ENCODE assay signal across 25 mouse cellular contexts in genomic region chr13:35857486-35857885, GRCm38 (mm10).
"Had no signal": no experiment of that assay in that cellular context is flagged by ENCODE, and none has a peak within 500 bp of the region (broad histone marks: within the 10 kb centered on the region; RNA-seq: fewer than 3 reads in every experiment).

No protein-coding gene starts in this region.

- H3K36me3 ChIP-seq: heart, embryonic 15.5 days; hindbrain, embryonic 15.5 days; intestine, embryonic 15.5 days had no signal

- H3K9me3 ChIP-seq: heart, embryonic 13.5 days; heart, embryonic 15.5 days; hindbrain, embryonic 13.5 days; hindbrain, embryonic 15.5 days; intestine, embryonic 15.5 days; limb, embryonic 10.5 days; limb, embryonic 12.5 days; liver, embryonic 13.5 days; liver, embryonic 15.5 days had no signal

- H3K27me3 ChIP-seq: heart, embryonic 13.5 days; heart, embryonic 15.5 days; hindbrain, embryonic 13.5 days; hindbrain, embryonic 15.5 days; intestine, embryonic 15.5 days; limb, embryonic 12.5 days; liver, embryonic 13.5 days; liver, embryonic 15.5 days had no signal

- H3K27ac ChIP-seq: heart, adult 2 months; heart, embryonic 13.5 days; heart, embryonic 15.5 days; hindbrain, embryonic 13.5 days; hindbrain, embryonic 15.5 days; hindbrain, postnatal 0 days; intestine, embryonic 15.5 days; layer of hippocampus, adult 2 months; left cerebral cortex, adult 2 months; limb, embryonic 10.5 days; limb, embryonic 12.5 days; liver, embryonic 13.5 days; liver, embryonic 15.5 days had no signal

- H3K9ac ChIP-seq: heart, embryonic 13.5 days; heart, embryonic 15.5 days; hindbrain, embryonic 13.5 days; hindbrain, embryonic 15.5 days; intestine, embryonic 15.5 days; limb, embryonic 12.5 days; liver, embryonic 13.5 days; liver, embryonic 15.5 days had no signal

- ATAC-seq: hindbrain, postnatal 0 days; intestine, embryonic 15.5 days; intestine, postnatal 0 days had no signal

- H3K4me1 ChIP-seq: hindbrain, embryonic 15.5 days; intestine, embryonic 15.5 days; liver, embryonic 15.5 days had no signal

- H3K4me3 ChIP-seq: heart, adult 2 months; heart, embryonic 13.5 days; heart, embryonic 15.5 days; hindbrain, embryonic 13.5 days; hindbrain, embryonic 15.5 days; intestine, embryonic 15.5 days; layer of hippocampus, adult 2 months; left cerebral cortex, adult 2 months; limb, embryonic 10.5 days; limb, embryonic 12.5 days; liver, embryonic 13.5 days; liver, embryonic 15.5 days had no signal

- DNase-seq: gastrocnemius, postnatal 14 days; gastrocnemius, postnatal 36 days; heart, adult 11 months; heart, adult 2 months; heart, postnatal 14 days; heart, postnatal 36 days; kidney, adult 18-20 months; kidney, adult 8-10 months; kidney, postnatal 10 days; kidney, postnatal 25 days; kidney, postnatal 4 days; liver; liver, embryonic 13.5 days had no signal
